Comparison of ENCODE assay signal across 9 mouse cellular contexts in the genomic region with DNA sequence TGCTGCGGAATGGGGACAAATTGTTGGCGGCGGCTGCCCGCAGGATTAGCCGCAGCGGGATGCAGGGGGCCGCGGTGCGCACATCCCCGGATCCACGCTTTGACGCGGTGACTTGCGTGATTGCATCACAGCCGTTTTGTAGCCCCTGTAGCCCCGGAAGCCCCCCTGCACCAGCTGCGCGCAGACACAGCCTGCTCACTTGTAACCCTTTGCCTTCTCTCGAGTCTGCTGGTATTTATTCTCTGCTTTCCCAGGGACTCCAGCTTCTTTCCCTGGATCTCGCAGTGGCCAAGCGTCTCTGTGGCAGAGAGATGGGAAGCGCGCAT. TPM values are rescaled to one million over a fixed set of nuclear protein-coding genes. Genes with fewer than 3 reads are reported as not detected.
DNase-seq lines count a peak whose midpoint lies in the region; ATAC-seq and TF ChIP-seq lines count a peak whose summit lies in the region.
"Had no signal": no experiment of that assay in that cellular context is flagged by ENCODE, and none has a peak within 500 bp of the region (broad histone marks: within the 10 kb centered on the region; RNA-seq: fewer than 3 reads in every experiment).

No protein-coding gene starts in this region.

- H3K9me3 ChIP-seq in forebrain, embryonic 13.5 days (replicated peaks), result no peaks in the 10 kb centered on the region
- H3K9me3 ChIP-seq in midbrain, embryonic 15.5 days, result no peaks in the 10 kb centered on the region

- H3K36me3 ChIP-seq in forebrain, embryonic 13.5 days (ENCODE audit: poor library complexity, severe bottlenecking), result no peaks in the 10 kb centered on the region
- no peaks in the 10 kb centered on the region for H3K36me3 ChIP-seq in midbrain, embryonic 15.5 days (replicated peaks)

- no peak overlapping the region for H3K27ac ChIP-seq in gastrocnemius, adult 2 months
- peak overlapping the region; percentile 61; the same call in 1 of the 2 replicates for H3K27ac ChIP-seq in forebrain, embryonic 13.5 days
- peak overlapping the region; percentile 91 for H3K27ac ChIP-seq in midbrain, embryonic 15.5 days

- DNase-seq in gastrocnemius, adult 2 months, result no peak
- no peak for DNase-seq in gastrocnemius, postnatal 14 days
- peak; percentile 78 for DNase-seq in brain, embryonic 18.5 days (ENCODE audit: low read depth, low spot score)
- DNase-seq in layer of hippocampus, adult 9-11 months, result peak; percentile 76
- peak; percentile 53 for DNase-seq in thymus, postnatal 4 days
- DNase-seq in urinary bladder, adult 2 months (ENCODE audit: low spot score), result no peak

- H3K4me2 ChIP-seq in forebrain, embryonic 13.5 days, result peak overlapping the region; percentile 84
- H3K4me2 ChIP-seq in midbrain, embryonic 15.5 days, result peak overlapping the region; percentile 85

- H3K9ac ChIP-seq in forebrain, embryonic 13.5 days, result peak overlapping the region; percentile 71
- peak overlapping the region; percentile 80 for H3K9ac ChIP-seq in midbrain, embryonic 15.5 days

- H3K27me3 ChIP-seq in forebrain, embryonic 13.5 days, result peaks cover 64% of the 10 kb centered on the region
- H3K27me3 ChIP-seq in midbrain, embryonic 15.5 days (replicated peaks), result peaks cover 17% of the 10 kb centered on the region

- no peak for TF ChIP-seq CTCF in gastrocnemius, adult 2 months (IDR thresholded peaks at IDR 0.05)

- peak overlapping the region; percentile 41 for H3K4me3 ChIP-seq in gastrocnemius, adult 2 months
- H3K4me3 ChIP-seq in forebrain, embryonic 13.5 days, result peak overlapping the region; percentile 62
- peak overlapping the region; percentile 71 for H3K4me3 ChIP-seq in midbrain, embryonic 15.5 days
- H3K4me3 ChIP-seq: erythroblast, embryonic 14.5 days had no signal

- intact Hi-C loops in gastrocnemius, adult 2 months (cut with DNase I), result no loop called here
- intact Hi-C loops in gastrocnemius, postnatal 14 days (cut with DNase I; ENCODE audit: low total_unique reads), result no loop called here

- H3K4me1 ChIP-seq in forebrain, embryonic 13.5 days, result peaks cover 10% of the 10 kb centered on the region
- peaks cover 22% of the 10 kb centered on the region for H3K4me1 ChIP-seq in midbrain, embryonic 15.5 days

- ATAC-seq in forebrain, embryonic 13.5 days, result peak; percentile 96
- peak; percentile 97 for ATAC-seq in midbrain, embryonic 15.5 days (replicated peaks)

- 1% methylated on average over 22 of the region's 23 CpGs for WGBS in forebrain, embryonic 13.5 days
- 0% methylated on average over 23 of the region's 23 CpGs for WGBS in midbrain, embryonic 15.5 days

RNA-seq across cellular contexts. Expression of gene Fbll1, which starts 0.2 kb away (rescaled TPM):
- total RNA-seq in gastrocnemius, adult 2 months (2021), result not detected
- not detected for total RNA-seq in gastrocnemius, postnatal 14 days (2021)
- polyA plus RNA-seq in forebrain, embryonic 13.5 days (2015; fragmentation: Nextera tagmentation; extraction: Ambion mirVana), result 2.4 and 4.0 TPM in 2 replicates
- polyA plus RNA-seq in midbrain, embryonic 15.5 days (2015; fragmentation: Nextera tagmentation; extraction: Ambion mirVana), result 25.1 and 25.8 TPM in 2 replicates
- 0.07 TPM in 1 of 2 replicates, not detected in the other for polyA plus RNA-seq in urinary bladder, adult 2 months (2012; rRNA removed)
- polyA plus RNA-seq: erythroblast, embryonic 14.5 days had no signal

RNA-seq across cellular contexts. Expression of gene Pank3, which starts 29.2 kb away (rescaled TPM):
- 10 to 100 TPM; 18.3 to 20.5 TPM for total RNA-seq in gastrocnemius, adult 2 months (2021)
- 10 to 100 TPM; 17.0 to 18.3 TPM for total RNA-seq in gastrocnemius, postnatal 14 days (2021)
- 22.7 and 23.4 TPM in 2 replicates for polyA plus RNA-seq in forebrain, embryonic 13.5 days (2015; fragmentation: Nextera tagmentation; extraction: Ambion mirVana)
- 19.5 and 20.7 TPM in 2 replicates for polyA plus RNA-seq in midbrain, embryonic 15.5 days (2015; fragmentation: Nextera tagmentation; extraction: Ambion mirVana)
- 16.7 and 17.9 TPM in 2 replicates for polyA plus RNA-seq in urinary bladder, adult 2 months (2012; rRNA removed)

RNA-seq across cellular contexts. Expression of gene Rars, which starts 35.8 kb away (rescaled TPM):
- total RNA-seq in gastrocnemius, adult 2 months (2021), result 10 to 100 TPM; 40.7 to 43.1 TPM
- 10 to 100 TPM; 47.8 to 56.6 TPM for total RNA-seq in gastrocnemius, postnatal 14 days (2021)
- polyA plus RNA-seq in forebrain, embryonic 13.5 days (2015; fragmentation: Nextera tagmentation; extraction: Ambion mirVana), result 76.0 and 80.6 TPM in 2 replicates
- polyA plus RNA-seq in midbrain, embryonic 15.5 days (2015; fragmentation: Nextera tagmentation; extraction: Ambion mirVana), result 68.2 and 68.6 TPM in 2 replicates
- polyA plus RNA-seq in urinary bladder, adult 2 months (2012; rRNA removed), result 49.7 and 52.7 TPM in 2 replicates

Comparison
In these comparisons a context has a peak if more than half of its experiments do, and no peak if none do; other contexts are left out.
1. DNase-seq: peak in brain, embryonic 18.5 days (single experiment), layer of hippocampus, adult 9-11 months (single experiment) and thymus, postnatal 4 days (single experiment); none in gastrocnemius, adult 2 months (single experiment), gastrocnemius, postnatal 14 days (single experiment) and urinary bladder, adult 2 months (single experiment).
2. Peak in every context shown above with its lines, with median percentiles within 50 percentile points of each other: H3K4me3 ChIP-seq.